Mouse (Mus musculus): ENCODE data around the gene Scnn1a.

Scnn1a gene

DNA sequence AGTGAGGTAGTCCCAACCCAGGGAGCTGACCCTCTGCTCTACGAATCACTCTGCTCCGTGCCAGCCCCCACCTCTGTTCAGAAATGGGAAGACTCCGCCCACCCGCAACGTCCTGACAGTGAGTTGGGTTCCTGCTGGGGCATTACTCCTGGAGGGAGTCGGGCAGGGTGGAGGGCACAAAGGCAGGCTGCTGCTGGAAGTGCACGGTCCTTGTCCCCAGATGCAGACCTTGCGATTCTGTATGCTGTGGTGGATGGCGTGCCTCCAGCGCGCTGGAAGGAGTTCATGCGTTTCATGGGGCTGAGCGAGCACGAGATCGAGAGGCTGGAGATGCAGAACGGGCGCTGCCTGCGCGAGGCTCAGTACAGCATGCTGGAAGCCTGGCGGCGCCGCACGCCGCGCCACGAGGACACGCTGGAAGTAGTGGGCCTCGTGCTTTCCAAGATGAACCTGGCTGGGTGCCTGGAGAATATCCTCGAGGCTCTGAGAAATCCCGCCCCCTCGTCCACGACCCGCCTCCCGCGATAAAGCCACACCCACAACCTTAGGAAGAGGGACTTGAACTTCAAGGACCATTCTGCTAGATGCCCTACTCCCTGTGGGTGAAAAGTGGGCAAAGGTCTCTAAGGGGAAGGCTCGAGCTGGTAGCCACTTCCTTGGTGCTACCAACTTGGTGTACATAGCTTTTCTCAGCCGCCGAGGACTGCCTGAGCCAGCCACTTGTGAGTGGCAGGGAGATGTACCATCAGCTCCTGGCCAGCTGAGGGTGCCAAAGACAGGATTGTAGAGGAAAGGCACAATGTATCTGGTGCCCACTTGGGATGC lies 41.2 kb downstream of the Scnn1a start:
- DNase-seq (ENCODE audit: low spot score in 2 of 2): no peak

DNA sequence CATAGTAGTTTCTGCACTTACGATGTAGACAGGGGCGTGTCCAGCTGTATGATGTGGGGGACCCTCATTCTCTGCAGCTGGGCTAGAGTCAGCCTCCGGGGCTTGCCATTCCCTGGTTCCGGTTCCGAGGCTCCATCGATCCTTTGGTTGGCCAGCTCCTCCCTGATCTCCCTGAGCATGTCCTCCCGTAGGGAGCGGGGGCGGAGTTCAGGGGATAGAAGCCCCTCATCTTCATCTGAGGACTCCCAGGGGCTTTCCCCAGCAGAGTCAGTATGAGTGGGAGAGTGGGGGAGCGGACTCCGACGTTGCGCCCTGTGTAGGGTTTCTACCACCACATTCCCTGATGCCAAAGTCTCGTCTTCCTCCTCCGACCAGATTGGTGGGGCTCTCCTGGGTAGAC lies 42.6 kb downstream of the Scnn1a start:
- DNase-seq (ENCODE audit: low spot score in 2 of 2): no peak

DNA sequence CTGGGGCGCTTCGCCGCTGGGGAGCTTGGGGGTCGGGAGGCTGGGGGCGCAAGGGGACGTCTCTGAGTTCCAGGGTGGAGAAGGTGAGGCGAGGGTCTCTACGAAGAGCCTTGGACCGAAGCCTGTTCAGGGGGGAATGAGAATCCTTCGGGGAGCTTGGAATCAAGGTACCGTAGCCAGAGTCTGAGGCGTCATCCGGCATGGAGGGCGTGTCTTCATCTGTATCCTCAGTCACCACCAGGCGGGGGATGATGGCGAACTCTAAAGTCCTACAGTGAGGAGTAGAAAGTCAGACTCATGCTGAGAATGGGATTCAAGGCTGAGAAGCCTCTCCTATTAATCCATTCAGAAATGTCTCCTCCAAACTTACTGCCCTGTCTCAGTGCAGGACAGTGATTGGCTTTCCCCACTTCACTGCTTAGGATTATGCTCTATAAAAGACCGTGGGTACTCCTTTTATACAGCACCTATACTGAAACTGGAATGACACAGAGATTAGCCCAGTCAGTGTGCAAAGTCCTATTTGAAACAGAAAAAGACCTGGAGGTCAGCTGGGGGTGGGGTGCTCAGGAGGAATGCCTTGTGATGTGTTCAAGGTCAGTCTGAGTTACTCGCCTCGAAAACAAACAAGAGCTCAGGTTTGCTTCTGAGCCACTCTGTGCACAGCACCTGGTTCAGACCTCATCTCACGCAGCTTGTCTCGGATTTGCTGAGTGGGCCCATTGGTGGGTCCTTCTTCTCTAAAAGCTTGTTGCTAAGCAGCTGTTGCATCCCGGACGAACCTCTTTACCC lies 43.2 kb downstream of the Scnn1a start:
- no peak for DNase-seq (ENCODE audit: low spot score in 2 of 2)

DNA sequence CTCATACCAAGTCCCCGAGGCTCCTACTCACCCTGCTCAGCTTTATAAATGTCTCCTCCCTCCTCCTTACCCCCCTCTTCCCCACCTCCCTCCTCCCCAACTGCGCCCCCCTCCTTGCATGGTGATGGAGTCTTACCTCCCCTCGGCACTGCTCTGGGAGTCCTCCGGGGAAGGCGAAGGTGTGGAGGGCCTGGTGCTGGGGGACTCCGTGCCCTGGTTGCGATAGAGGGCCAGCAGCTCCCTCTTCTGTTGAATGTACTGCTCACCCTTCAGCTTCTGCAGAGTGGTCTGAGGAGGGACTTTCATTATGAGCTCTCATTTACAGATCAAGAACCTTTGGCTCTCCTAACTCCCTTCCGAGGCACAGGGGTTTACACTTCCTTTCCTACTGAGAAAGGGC lies 44.0 kb downstream of the Scnn1a start:
- DNase-seq (ENCODE audit: low spot score in 2 of 2): no peak

DNA sequence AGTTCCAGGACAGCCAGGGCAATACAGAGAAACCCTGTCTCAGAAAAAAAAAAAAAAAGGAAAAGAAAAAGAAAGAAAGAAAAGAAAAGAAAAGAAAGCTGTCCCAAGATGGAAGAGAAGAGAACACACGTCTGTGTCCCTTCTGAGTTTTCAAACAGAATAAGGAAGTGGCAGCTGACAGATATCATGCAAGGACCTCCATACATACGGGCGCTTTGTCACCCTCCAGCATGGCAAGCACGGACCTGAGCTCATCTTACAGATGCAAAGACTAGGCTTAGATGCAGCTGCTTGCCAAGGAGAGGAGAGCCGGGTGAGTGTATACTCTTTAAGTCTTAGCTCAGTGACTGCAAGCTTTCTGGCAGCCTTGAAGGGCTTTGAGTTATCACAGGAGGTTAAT lies 45.1 kb downstream of the Scnn1a start:
- DNase-seq (ENCODE audit: low spot score in 2 of 2): no peak

DNA sequence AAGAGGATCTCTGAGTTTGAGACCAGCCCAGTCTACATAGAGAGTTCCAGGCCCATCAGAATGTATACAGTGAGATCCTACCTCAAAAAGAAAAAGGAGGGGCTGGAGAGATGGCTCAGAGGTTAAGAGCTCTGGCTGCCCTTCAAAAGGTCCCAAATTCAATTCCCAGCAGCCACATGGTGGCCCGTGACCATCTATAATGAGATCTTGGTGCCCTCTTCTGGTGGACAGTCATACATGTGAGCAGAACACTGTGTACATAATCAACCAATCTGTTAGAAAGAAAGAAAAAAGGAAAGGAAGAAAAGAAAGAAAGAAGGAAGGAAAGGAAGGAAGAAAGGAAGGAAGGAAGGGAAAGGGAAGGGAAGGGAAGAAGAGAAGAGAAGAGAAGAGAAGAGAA lies 45.7 kb downstream of the Scnn1a start:
- no peak for DNase-seq (ENCODE audit: low spot score in 2 of 2)

DNA sequence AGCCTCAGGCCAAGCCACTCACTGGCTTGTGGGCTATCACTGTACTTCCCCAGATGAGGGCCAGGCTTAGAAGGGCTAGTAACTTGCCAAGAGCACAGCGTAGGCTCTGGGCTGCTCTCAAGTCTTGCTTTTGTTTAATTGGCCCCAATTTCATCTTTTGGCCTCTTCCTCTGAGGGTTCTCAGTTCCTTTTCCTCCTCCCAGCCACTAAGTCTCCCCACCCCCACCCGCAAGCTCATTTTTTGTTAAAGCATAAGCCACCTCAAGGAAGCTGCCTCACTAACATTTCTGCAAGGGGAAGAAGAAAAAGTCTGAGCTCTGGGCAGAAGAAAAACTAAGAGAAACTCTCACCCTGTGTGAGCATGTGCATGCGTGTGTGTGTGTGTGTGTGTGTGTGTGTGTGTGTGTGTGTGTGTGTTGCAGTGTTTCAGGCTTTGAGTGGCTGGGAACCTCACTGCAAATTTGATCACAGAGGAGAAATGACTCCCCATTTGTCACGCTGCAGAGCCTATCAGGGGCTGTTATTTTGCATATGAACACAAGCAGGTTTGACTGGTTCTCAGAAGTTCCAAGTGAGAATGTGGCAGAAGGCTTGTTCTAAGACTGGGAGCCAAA lies 47.4 kb downstream of the Scnn1a start:
- no peak for DNase-seq (ENCODE audit: low spot score in 2 of 2)

DNA sequence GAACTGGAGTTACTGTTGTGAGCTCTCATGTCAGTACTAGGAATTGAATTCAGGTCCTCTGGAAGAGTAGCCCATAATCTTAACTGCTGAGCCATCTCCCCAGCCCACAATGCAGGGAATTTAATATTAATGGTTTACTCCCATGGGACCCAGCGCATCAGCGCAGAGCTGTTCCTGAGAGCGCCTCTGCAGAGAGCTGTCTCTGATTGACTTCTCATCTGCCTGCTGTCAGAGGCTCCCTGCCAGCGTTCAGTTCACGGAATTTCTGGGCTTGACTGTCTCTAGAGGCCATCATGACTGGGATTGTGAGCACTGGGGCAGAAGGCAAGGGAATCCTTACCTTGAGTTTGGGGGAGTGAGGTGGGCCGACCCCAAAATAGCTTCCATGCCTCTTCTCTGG lies 56.6 kb downstream of the Scnn1a start:
- DNase-seq (ENCODE audit: low spot score in 2 of 2): no peak

DNA sequence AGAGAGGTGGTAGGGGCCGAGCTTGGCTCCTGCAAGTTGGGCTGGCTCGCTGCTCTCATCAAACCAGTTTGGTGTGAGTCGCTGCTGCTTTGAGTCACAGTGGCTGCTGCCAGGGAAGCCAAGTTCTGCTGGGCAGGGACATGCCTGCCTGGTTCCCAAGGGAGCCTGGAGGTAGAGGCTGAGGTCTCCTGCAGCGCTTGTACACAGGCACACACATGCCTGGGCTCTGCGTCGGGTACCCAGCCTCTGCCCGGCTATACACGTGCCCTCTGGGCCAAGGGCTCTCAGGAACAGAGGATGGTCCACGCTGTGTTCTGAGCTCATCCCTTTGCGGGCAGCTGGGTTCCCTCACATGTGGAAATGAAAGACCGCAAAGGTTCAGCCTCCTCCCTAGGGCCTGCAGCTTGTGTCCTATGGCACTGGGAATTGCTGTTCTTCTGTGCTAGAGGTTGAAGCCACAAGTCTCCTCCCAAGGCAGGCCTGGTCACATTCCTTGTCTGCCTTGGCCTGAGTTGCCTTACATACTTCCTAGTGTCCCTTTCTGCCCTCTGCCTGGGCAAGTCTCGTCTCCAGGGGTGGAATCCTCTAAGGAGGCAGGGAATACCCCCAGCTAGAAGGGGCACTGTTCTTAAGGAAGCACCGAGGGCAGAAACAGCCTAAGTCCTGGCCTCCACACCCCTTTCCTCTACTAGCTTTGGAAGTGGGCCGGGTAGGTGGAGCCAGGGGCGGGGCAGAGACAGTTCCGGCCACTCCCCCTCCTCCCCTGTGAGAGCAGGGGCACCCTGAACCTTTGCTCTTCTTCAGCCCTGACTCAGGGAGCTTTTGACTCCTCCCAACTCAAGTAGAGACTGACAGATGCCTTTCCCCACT lies 57.4 kb downstream of the Scnn1a start:
- DNase-seq (ENCODE audit: low spot score in 2 of 2): no peak

DNA sequence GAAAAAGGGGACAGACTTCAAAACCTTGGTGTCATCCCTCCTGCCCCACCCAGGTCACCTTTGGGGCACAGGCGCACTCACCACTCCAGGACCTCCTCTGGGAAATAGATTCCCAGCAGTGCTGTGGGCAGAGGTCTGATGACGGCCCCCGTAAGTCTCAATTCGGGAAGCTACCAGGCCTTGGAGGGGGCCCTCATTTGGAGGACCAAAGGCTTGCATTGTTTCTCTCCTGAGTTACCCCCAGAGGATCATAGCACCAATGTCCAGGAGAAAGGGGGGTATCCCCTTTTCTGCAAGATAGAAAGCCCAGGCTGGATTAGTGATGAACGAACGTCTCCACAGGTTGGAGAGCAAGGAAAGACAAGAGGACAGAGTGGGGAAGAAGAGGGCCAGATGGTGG lies 58.2 kb downstream of the Scnn1a start:
- no peak for DNase-seq (ENCODE audit: low spot score in 2 of 2)

DNA sequence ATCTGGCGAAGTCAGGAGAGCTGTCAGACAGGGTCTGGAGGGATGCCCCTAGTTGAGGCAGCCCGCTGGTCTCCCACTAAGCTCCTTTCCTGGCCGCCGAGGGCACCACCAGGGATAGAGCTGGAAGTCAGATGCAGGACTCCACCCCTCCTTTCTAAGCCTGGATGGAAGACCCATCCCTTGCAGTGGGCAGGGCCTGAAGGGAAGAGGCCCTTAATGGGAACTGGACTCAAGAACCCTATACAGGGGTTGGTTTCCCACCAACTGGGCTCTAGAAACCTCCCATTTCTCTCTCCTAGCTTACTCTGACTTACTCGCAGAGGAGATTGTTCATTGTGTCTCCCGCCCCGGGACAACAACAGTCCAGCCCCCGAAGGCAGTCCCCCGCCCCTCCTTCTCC lies 59.3 kb downstream of the Scnn1a start:
- no peak for DNase-seq (ENCODE audit: low spot score in 2 of 2)

DNA sequence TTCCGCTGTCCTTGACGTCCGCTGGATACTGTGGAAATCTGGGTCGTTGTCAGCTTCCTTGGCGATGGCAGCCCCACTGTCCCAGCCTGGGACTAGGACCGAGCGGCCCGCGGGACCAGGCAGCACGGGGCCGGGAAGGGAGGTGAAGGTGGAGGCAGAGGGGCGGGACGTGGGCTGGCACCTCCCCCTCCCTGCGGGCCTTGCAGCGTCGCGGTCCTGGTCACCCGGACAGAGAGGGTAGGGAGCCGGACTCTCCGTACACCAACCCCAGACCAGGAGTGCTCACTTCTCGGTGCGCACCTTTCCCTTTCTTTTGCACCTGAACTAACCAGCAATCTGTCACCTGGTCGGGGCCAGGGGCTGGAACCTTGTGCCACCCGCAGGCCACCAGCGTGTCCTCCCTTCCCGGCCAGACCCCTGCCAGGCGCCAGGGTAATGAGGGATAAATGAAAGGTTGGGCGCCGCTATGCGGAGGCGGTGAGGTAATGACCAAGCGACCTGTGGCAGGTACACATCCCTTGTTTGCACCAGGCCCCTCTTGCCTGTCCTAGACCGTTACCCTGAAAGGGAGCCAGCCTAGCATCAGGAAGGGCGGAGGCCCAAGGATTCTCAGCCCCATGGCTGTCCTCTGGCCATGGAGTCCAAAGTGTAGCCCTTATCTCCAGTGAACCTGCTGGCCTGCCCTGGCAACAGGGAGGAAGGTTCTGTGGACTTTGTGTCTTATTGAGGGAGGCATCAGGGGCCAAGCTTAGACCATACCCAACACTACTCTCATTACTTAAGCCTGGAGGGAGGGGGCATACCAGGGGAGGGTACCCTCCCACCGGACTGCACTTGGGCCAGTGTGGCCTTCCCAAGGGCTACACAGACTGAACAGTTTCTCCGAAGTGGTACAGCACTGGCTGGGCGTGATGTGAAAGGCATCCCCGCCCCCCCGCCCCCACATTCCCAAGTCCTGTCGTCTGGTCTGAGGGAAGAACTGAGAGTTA lies 60.2 kb downstream of the Scnn1a start, which contains the start of gene Plekhg6:
TSS of gene Plekhg6 (minus strand) at position 422 of the 989 bp plus-strand sequence.
- DNase-seq (ENCODE audit: low spot score in 2 of 2): no peak

DNA sequence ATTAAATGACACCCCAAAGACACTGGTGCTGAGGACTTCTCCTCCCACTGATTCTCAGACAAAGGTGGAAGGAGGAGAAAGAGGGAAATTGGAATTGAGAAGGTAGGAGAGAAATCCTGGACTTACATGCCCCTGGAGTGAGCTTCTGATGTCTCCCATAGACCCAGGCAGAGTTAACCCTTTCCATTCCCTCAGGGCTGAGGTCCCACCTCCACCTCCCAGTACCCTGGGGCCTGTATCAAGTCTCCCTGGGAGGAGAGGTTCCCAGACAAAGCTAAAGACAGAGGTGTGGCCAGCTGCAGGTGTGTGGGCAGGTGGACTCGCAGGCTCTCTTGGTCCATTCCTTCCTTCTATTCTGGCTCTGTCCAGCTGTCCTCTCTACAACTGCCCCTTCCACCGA lies 61.6 kb downstream of the Scnn1a start:
- DNase-seq (ENCODE audit: low spot score in 2 of 2): no peak

DNA sequence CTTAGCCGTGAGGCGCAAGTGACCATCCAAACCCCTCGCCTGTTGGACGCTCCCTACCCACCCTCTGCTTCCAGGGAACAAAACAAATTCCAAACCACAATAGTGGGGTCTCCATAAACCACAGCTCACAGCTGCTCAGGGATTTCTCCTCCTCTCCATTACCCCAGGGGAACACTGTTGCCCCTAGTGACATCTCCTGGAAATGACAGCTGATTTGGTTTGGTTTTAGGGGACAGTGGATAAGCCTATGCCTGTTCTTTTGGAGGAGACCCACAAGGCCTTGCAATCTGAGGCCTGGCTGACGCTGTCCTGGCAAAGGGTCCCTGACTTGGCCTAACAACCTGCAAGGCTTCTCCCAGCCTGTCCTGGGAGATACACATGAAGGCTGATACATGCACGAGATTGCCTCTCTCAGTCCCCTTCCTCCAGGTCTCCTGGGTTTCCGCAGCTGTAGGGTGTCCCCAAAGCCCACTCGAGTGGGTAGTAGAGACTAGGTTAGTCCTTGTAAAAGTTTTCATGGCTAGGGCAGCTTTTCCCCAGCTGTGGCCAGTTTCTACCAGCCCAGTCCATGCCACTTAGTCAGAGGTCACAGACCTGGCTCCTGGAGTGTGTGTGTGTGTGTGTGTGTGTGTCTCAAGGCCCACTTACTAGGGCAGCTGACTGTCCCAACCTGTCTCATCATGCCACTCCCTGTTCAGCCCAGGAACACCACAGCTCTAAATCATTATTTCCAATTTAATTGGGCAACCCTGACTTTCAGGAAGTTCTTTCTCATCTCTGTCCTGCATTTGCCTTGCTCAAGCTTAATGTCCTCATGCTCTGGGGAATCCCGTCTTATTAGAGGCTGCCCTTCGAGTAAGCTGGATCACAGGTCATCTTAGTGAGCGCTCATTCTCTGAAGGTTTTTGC lies 64.9 kb downstream of the Scnn1a start:
- DNase-seq (ENCODE audit: low spot score in 2 of 2): no peak

DNA sequence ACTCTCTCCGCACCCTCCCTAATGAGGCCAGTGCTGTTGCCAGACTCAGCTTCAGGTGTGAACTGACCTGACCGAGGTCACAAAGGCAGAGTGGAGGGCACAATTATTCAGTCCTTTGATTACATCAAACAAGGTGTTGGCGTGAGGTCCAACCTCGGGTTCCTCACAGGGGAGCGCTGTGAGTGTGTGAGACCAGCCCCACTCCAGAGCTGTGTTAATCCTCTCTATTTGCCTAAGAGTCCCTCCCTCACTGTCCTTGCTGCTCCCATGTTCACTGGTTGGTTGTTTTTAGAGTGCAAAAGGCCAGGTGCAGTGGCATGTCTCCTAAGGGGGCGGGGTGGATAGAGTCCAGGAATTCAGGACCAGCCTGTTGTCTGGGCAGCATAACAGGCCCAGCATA lies 65.6 kb downstream of the Scnn1a start:
- no peak for DNase-seq (ENCODE audit: low spot score in 2 of 2)

DNA sequence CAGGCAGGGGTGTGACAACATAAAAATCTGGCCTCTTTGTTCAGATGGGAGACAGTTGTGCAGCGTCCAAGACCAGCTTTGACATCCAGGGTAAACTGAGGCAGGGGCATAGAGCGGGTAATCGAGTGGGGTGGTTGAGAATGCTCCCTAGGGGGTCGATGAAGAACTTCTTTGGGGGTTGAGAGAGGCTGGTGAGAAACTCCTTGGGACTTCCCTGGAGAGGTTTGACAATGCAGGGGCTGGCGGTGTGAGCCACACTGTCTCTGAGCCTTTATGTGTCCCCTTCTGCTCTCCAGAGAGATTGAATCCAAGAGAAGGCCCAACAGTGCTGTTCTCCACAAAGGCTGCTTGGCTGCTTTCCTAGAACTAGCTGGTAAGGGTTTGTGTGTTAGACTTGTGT lies 69.4 kb downstream of the Scnn1a start:
- DNase-seq (ENCODE audit: low spot score in 2 of 2): no peak
